Comparison of ENCODE assay signal across 8 mouse cellular contexts in the genomic region with DNA sequence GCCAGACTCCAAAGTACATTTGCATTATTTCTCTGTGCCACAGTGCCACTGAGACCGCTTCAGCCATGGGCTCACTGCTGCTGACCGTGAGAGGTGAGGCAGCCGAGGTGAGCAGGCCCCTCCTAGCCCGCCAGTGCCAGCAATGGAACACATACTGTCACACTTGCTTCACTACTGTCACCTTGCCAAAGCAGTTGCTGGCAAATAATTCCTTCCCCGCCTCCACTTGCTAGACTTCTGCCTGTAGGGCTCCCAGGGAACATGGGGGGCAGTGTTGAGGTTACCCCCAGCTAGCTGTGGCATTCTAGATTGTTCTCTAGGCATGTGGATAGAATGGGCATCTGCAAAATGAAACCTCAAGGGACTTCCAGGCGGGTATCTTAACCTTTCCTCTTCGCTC. TPM values are rescaled to one million over a fixed set of nuclear protein-coding genes. Genes with fewer than 3 reads are reported as not detected.
A peak's percentile ranks its signal among the peaks of the same experiment; 100 is the strongest.
DNase-seq lines count a peak whose midpoint lies in the region; ATAC-seq and TF ChIP-seq lines count a peak whose summit lies in the region.
"Had no signal": no experiment of that assay in that cellular context is flagged by ENCODE, and none has a peak within 500 bp of the region (broad histone marks: within the 10 kb centered on the region; RNA-seq: fewer than 3 reads in every experiment).

No protein-coding gene starts in this region.

- H3K36me3 ChIP-seq in liver, adult 2 months (ENCODE audit: control insufficient read depth, insufficient read depth, low read length) = no peaks in the 10 kb centered on the region
- H3K36me3 ChIP-seq in liver, embryonic 11.5 days (ENCODE audit: control insufficient read depth, insufficient read depth, low read length) = no peaks in the 10 kb centered on the region
- H3K36me3 ChIP-seq in heart, embryonic 15.5 days = no peaks in the 10 kb centered on the region
- no peaks in the 10 kb centered on the region for H3K36me3 ChIP-seq in intestine, embryonic 15.5 days
- H3K36me3 ChIP-seq: limb, embryonic 15.5 days had no signal

- H3K4me3 ChIP-seq in liver, adult 2 months (ENCODE audit: insufficient read depth, low read depth, low read length) = no peak overlapping the region
- H3K4me3 ChIP-seq in liver, embryonic 11.5 days (ENCODE audit: low read depth, low read length) = no peak overlapping the region
- no peak overlapping the region for H3K4me3 ChIP-seq in heart, embryonic 15.5 days
- H3K4me3 ChIP-seq in intestine, embryonic 15.5 days (replicated peaks) = no peak overlapping the region
- H3K4me3 ChIP-seq: limb, embryonic 15.5 days had no signal

- no peak overlapping the region for H3K4me2 ChIP-seq in liver, embryonic 11.5 days
- H3K4me2 ChIP-seq in heart, embryonic 15.5 days = no peak overlapping the region
- no peak overlapping the region for H3K4me2 ChIP-seq in intestine, embryonic 15.5 days (replicated peaks)
- H3K4me2 ChIP-seq: limb, embryonic 15.5 days had no signal

- no peak for TF ChIP-seq CTCF in liver, adult 2 months (IDR thresholded peaks at IDR 0.05; ENCODE audit: low read depth, low read length)

- no peak overlapping the region for H3K9ac ChIP-seq in liver, adult 2 months (ENCODE audit: low read depth, low read length)
- H3K9ac ChIP-seq in liver, embryonic 11.5 days (ENCODE audit: low read depth, low read length) = no peak overlapping the region
- no peak overlapping the region for H3K9ac ChIP-seq in heart, embryonic 15.5 days
- H3K9ac ChIP-seq in intestine, embryonic 15.5 days = no peak overlapping the region
- H3K9ac ChIP-seq: limb, embryonic 15.5 days had no signal

- peaks cover 6% of the 10 kb centered on the region for H3K27me3 ChIP-seq in liver, adult 2 months (ENCODE audit: control insufficient read depth, insufficient read depth, low read length)
- H3K27me3 ChIP-seq in liver, embryonic 11.5 days (replicated peaks; ENCODE audit: control insufficient read depth, insufficient read depth, low read length) = peaks cover 48% of the 10 kb centered on the region
- H3K27me3 ChIP-seq in heart, embryonic 15.5 days = peaks cover 49% of the 10 kb centered on the region
- peaks cover 43% of the 10 kb centered on the region for H3K27me3 ChIP-seq in intestine, embryonic 15.5 days (replicated peaks)

- no peak for TF ChIP-seq POLR2A in liver, adult 2 months (IDR thresholded peaks at IDR 0.05; ENCODE audit: extremely low read depth, insufficient read depth, low read length)

- no peak overlapping the region for H3K27ac ChIP-seq in liver, adult 2 months (replicated peaks; ENCODE audit: insufficient read depth, low read depth, low read length)
- no peak overlapping the region for H3K27ac ChIP-seq in liver, embryonic 11.5 days (ENCODE audit: low read depth, low read length)
- H3K27ac ChIP-seq in heart, embryonic 15.5 days = no peak overlapping the region
- H3K27ac ChIP-seq in intestine, embryonic 15.5 days = no peak overlapping the region
- H3K27ac ChIP-seq: limb, embryonic 15.5 days had no signal

- no peaks in the 10 kb centered on the region for H3K79me2 ChIP-seq in liver, adult 2 months (ENCODE audit: control insufficient read depth, insufficient read depth, low read length)

- 51% methylated on average over 7 of the region's 7 CpGs for WGBS in liver, adult 2 months
- WGBS in liver, embryonic 11.5 days = 58% methylated on average over 7 of the region's 7 CpGs
- WGBS in heart, embryonic 15.5 days = 55% methylated on average over 7 of the region's 7 CpGs
- WGBS in intestine, embryonic 15.5 days = 67% methylated on average over 7 of the region's 7 CpGs

- H3K4me1 ChIP-seq in liver, adult 2 months (ENCODE audit: control insufficient read depth, insufficient read depth, low read length) = peaks cover under 1% of the 10 kb centered on the region; the same call in 1 of the 2 replicates
- peaks cover 4% of the 10 kb centered on the region for H3K4me1 ChIP-seq in liver, embryonic 11.5 days (replicated peaks; ENCODE audit: control insufficient read depth, insufficient read depth, low read length)
- H3K4me1 ChIP-seq in heart, embryonic 15.5 days (replicated peaks) = peaks cover 15% of the 10 kb centered on the region
- peaks cover 8% of the 10 kb centered on the region for H3K4me1 ChIP-seq in intestine, embryonic 15.5 days (replicated peaks)

- intact Hi-C loops in left cerebral cortex, postnatal 14 days (cut with DNase I) = loop anchor here (10.0 kb wide), 1 partner anchor 208 kb away; no protein-coding TSS in a partner anchor

- peak; percentile 18 for DNase-seq in liver, adult 2 months (ENCODE audit: extremely low read depth, low read depth, low spot score)
- no peak for DNase-seq in liver, embryonic 11.5 days (ENCODE audit: low spot score)
- peak; percentile 92 for DNase-seq in cerebellum, adult 11-12 months
- DNase-seq in left cerebral cortex, postnatal 14 days (ENCODE audit: low spot score in 2 of 2) = peak; percentile 51 to 85

- no peaks in the 10 kb centered on the region for H3K9me3 ChIP-seq in liver, embryonic 11.5 days (ENCODE audit: control insufficient read depth, low read length)
- H3K9me3 ChIP-seq in heart, embryonic 15.5 days (replicated peaks) = no peaks in the 10 kb centered on the region
- no peaks in the 10 kb centered on the region for H3K9me3 ChIP-seq in intestine, embryonic 15.5 days
- H3K9me3 ChIP-seq: limb, embryonic 15.5 days had no signal

- ATAC-seq in liver, embryonic 11.5 days (replicated peaks; ENCODE audit: low FRiP score) = no peak
- 0 out of 2 replicates have a peak, but pooled peaks have one; percentile 35 for ATAC-seq in heart, embryonic 15.5 days (replicated peaks; ENCODE audit: insufficient number of reproducible peaks, insufficient read depth, low FRiP score, low read depth)
- no peak for ATAC-seq in megakaryocyte, adult 5-6 weeks (ENCODE audit: poor library complexity, severe bottlenecking)
- ATAC-seq in intestine, embryonic 15.5 days = no peak

RNA-seq across cellular contexts. Expression of a gene that starts 6.0 kb away (rescaled TPM):
- 1.5 and 1.6 TPM in 2 replicates for total RNA-seq in liver, adult 2 months (2014; rRNA removed)
- polyA plus RNA-seq in liver, adult 2 months (2012; rRNA removed) = 1.2 and 1.4 TPM in 2 replicates
- polyA plus RNA-seq in liver, embryonic 11.5 days (2014; fragmentation: Nextera tagmentation; extraction: Ambion mirVana) = 0.90 and 1.1 TPM in 2 replicates
- polyA plus RNA-seq in heart, embryonic 15.5 days (2015; fragmentation: Nextera tagmentation; extraction: Ambion mirVana) = 1.2 and 5.7 TPM in 2 replicates
- total RNA-seq in left cerebral cortex, postnatal 14 days (2021) = 100 to 1,000 TPM; 324 to 330 TPM
- total RNA-seq in megakaryocyte, adult 5-6 weeks (2015) = 0.09 and 0.36 TPM in 2 replicates
- total RNA-seq in megakaryocyte, adult 5-6 weeks (2017) = 0.48 and 1.5 TPM in 2 replicates
- 14.4 and 17.0 TPM in 2 replicates for polyA plus RNA-seq in intestine, embryonic 15.5 days (2015; fragmentation: Nextera tagmentation; extraction: Ambion mirVana)

RNA-seq across cellular contexts. Expression of a gene that starts 51.1 kb away (rescaled TPM):
- total RNA-seq in liver, adult 2 months (2014; rRNA removed) = not detected in 2 replicates
- not detected in 2 replicates for polyA plus RNA-seq in liver, adult 2 months (2012; rRNA removed)
- polyA plus RNA-seq in liver, embryonic 11.5 days (2014; fragmentation: Nextera tagmentation; extraction: Ambion mirVana) = not detected in 2 replicates
- polyA plus RNA-seq in heart, embryonic 15.5 days (2015; fragmentation: Nextera tagmentation; extraction: Ambion mirVana) = not detected in 2 replicates
- not detected for total RNA-seq in left cerebral cortex, postnatal 14 days (2021)
- not detected in 2 replicates for total RNA-seq in megakaryocyte, adult 5-6 weeks (2015)
- total RNA-seq in megakaryocyte, adult 5-6 weeks (2017) = not detected in 2 replicates
- polyA plus RNA-seq in intestine, embryonic 15.5 days (2015; fragmentation: Nextera tagmentation; extraction: Ambion mirVana) = not detected in 2 replicates
- polyA plus RNA-seq: limb, embryonic 15.5 days had no signal
